Mouse (Mus musculus) embryonic facial prominence, embryonic 15.5 days (tissue): ENCODE data around the gene Stk24. TPM values are rescaled to one million over a fixed set of nuclear protein-coding genes. Genes with fewer than 3 reads are reported as not detected.

Source experiments
- ATAC-seq: fragments of 200-750 bp; cut with Nextera tagmentation; 2 replicates; pipeline ENCODE4 v1.8.0; 2017; ENCODE audit warnings: low read depth, moderate TSS enrichment; ENCODE audit not compliant: insufficient number of reproducible peaks, low FRiP score, low TSS enrichment
- H3K27ac ChIP-seq: fragments of 300-500 bp; sonication (generic); replicated peaks from 2 replicates; pipeline ENCODE4 v1.5.1; 2015; ENCODE audit warnings: mild to moderate bottlenecking, inconsistent platforms
- H3K27me3 ChIP-seq: fragments of 300-500 bp; sonication (generic); 2 replicates; pipeline ENCODE4 v1.6.1; 2015; ENCODE audit warnings: inconsistent platforms
- H3K36me3 ChIP-seq: fragments of 300-500 bp; sonication (generic); 2 replicates; pipeline ENCODE4 v1.6.1; 2015; ENCODE audit warnings: mild to moderate bottlenecking, inconsistent platforms
- H3K4me1 ChIP-seq: fragments of 300-500 bp; sonication (generic); 2 replicates; pipeline ENCODE4 v1.6.1; 2015; ENCODE audit warnings: inconsistent platforms
- H3K4me2 ChIP-seq: fragments of 300-500 bp; sonication (generic); replicated peaks from 2 replicates; pipeline ENCODE4 v1.6.1; 2015; ENCODE audit warnings: mild to moderate bottlenecking, inconsistent platforms
- H3K4me3 ChIP-seq: fragments of 300-500 bp; sonication (generic); replicated peaks from 2 replicates; pipeline ENCODE4 v1.5.1; 2015; ENCODE audit warnings: mild to moderate bottlenecking, inconsistent platforms
- H3K9ac ChIP-seq: fragments of 300-500 bp; sonication (generic); 2 replicates; pipeline ENCODE4 v1.6.1; 2015; ENCODE audit warnings: inconsistent platforms
- H3K9me3 ChIP-seq: fragments of 300-500 bp; sonication (generic); replicated peaks from 2 replicates; pipeline ENCODE4 v1.6.1; 2016; ENCODE audit warnings: inconsistent platforms
- WGBS: fragments of 180-500 bp; shearing (Covaris S2); methylation state at CpG from one replicate; pipeline ENCODE4 v1.1.7; 2015; 5-methylcytosine and 5-hydroxymethylcytosine counted together
- polyA plus RNA-seq: library from polyadenylated mRNA; unstranded; fragments of >200 nt; fragmentation: Nextera tagmentation; extraction: Ambion mirVana; gene quantifications from 2 replicates; pipeline ENCODE4 v1.2.1, GENCODE M21; 2015

Gene Stk24
- polyA plus RNA-seq, 1 experiment from 2014 or later = 41.7 TPM

- Histone ChIP-seq H3K36me3 (no peaks in the 10 kb centered on the region), H3K4me1 (peaks cover 56% of the 10 kb centered on the region), H3K27me3 (no peaks in the 10 kb centered on the region), H3K4me3 (no peak overlapping the region), H3K9ac (no peak overlapping the region), H3K4me2 (no peak overlapping the region), H3K9me3 (no peaks in the 10 kb centered on the region), H3K27ac (no peak overlapping the region)
- WGBS = 35% methylated on average over 8 of the region's 8 CpGs
- peak; percentile 71 for ATAC-seq
Observed at GRCm38 (mm10) chr14:121348256-121348655, 31.6 kb downstream of the Stk24 start.

- H3K9me3 ChIP-seq = no peaks in the 10 kb centered on the region
- H3K4me1 ChIP-seq = peaks cover 56% of the 10 kb centered on the region
- H3K36me3 ChIP-seq = no peaks in the 10 kb centered on the region
- WGBS = 77% methylated on average over 10 of the region's 10 CpGs
- H3K4me3 ChIP-seq = no peak overlapping the region
- ATAC-seq = no peak
- no peak overlapping the region for H3K4me2 ChIP-seq
- H3K27me3 ChIP-seq = no peaks in the 10 kb centered on the region
- H3K9ac ChIP-seq = no peak overlapping the region
- H3K27ac ChIP-seq = no peak overlapping the region
Observed at GRCm38 (mm10) chr14:121347134-121347533, 32.7 kb downstream of the Stk24 start.

- Histone ChIP-seq H3K4me3 (no peak overlapping the region), H3K9me3 (no peaks in the 10 kb centered on the region), H3K9ac (no peak overlapping the region), H3K27ac (0 out of 2 replicates have a peak overlapping the region, but pooled peaks have one; percentile 11), H3K27me3 (no peaks in the 10 kb centered on the region), H3K4me1 (peaks cover 56% of the 10 kb centered on the region), H3K4me2 (no peak overlapping the region), H3K36me3 (no peaks in the 10 kb centered on the region)
- WGBS = 68% methylated on average over 4 of the region's 4 CpGs
- ATAC-seq = no peak
Observed at GRCm38 (mm10) chr14:121346654-121347053, 33.2 kb downstream of the Stk24 start.

GRCm38 (mm10) chr14:121346053-121346452 is 33.8 kb downstream of the Stk24 start:
- no peak for ATAC-seq
- WGBS = 86% methylated on average over 4 of the region's 4 CpGs
- Histone ChIP-seq H3K4me3 (no peak overlapping the region), H3K4me1 (peaks cover 58% of the 10 kb centered on the region), H3K36me3 (no peaks in the 10 kb centered on the region), H3K9me3 (no peaks in the 10 kb centered on the region), H3K9ac (no peak overlapping the region), H3K4me2 (no peak overlapping the region), H3K27ac (0 out of 2 replicates have a peak overlapping the region, but pooled peaks have one; percentile 11), H3K27me3 (no peaks in the 10 kb centered on the region)

GRCm38 (mm10) chr14:121344928-121345327 is 34.9 kb downstream of the Stk24 start:
- WGBS = 64% methylated on average over 5 of the region's 5 CpGs
- H3K27ac ChIP-seq = no peak overlapping the region
- peaks cover 66% of the 10 kb centered on the region for H3K4me1 ChIP-seq
- H3K9me3 ChIP-seq = no peaks in the 10 kb centered on the region
- ATAC-seq = no peak
- no peak overlapping the region for H3K4me3 ChIP-seq
- H3K4me2 ChIP-seq = no peak overlapping the region
- no peak overlapping the region for H3K9ac ChIP-seq
- no peaks in the 10 kb centered on the region for H3K36me3 ChIP-seq
- H3K27me3 ChIP-seq = no peaks in the 10 kb centered on the region

- peaks cover 57% of the 10 kb centered on the region for H3K4me1 ChIP-seq
- no peak overlapping the region for H3K27ac ChIP-seq
- no peak overlapping the region for H3K4me3 ChIP-seq
- no peak for ATAC-seq
- no peaks in the 10 kb centered on the region for H3K9me3 ChIP-seq
- H3K27me3 ChIP-seq = no peaks in the 10 kb centered on the region
- WGBS = 66% methylated on average over 3 of the region's 3 CpGs
- H3K9ac ChIP-seq = no peak overlapping the region
- no peak overlapping the region for H3K4me2 ChIP-seq
- H3K36me3 ChIP-seq = no peaks in the 10 kb centered on the region
Observed at GRCm38 (mm10) chr14:121342885-121343284, 36.9 kb downstream of the Stk24 start.

- 59% methylated on average over 8 of the region's 8 CpGs for WGBS
- Histone ChIP-seq H3K4me2 (no peak overlapping the region), H3K27ac (no peak overlapping the region), H3K4me1 (peaks cover 32% of the 10 kb centered on the region), H3K36me3 (peaks cover 19% of the 10 kb centered on the region), H3K9me3 (no peaks in the 10 kb centered on the region), H3K4me3 (no peak overlapping the region), H3K27me3 (no peaks in the 10 kb centered on the region), H3K9ac (no peak overlapping the region)
- no peak for ATAC-seq
Observed at GRCm38 (mm10) chr14:121339951-121340401, 39.8 kb downstream of the Stk24 start.

GRCm38 (mm10) chr14:121338819-121339573 is 40.8 kb downstream of the Stk24 start:
- WGBS = 73% methylated on average over 18 of the region's 18 CpGs
- no peak overlapping the region for H3K4me3 ChIP-seq
- no peak overlapping the region for H3K4me2 ChIP-seq
- H3K4me1 ChIP-seq = peaks cover 29% of the 10 kb centered on the region
- ATAC-seq = peak; percentile 47; the same call in 1 of the 2 replicates
- no peak overlapping the region for H3K9ac ChIP-seq
- H3K9me3 ChIP-seq = no peaks in the 10 kb centered on the region
- H3K27ac ChIP-seq = no peak overlapping the region
- peaks cover 19% of the 10 kb centered on the region for H3K36me3 ChIP-seq
- H3K27me3 ChIP-seq = no peaks in the 10 kb centered on the region

GRCm38 (mm10) chr14:121330090-121330408 is 49.8 kb downstream of the Stk24 start:
- H3K36me3 ChIP-seq = peaks cover under 1% of the 10 kb centered on the region; the same call in 1 of the 2 replicates
- H3K9me3 ChIP-seq = no peaks in the 10 kb centered on the region
- no peak overlapping the region for H3K4me2 ChIP-seq
- no peak for ATAC-seq
- H3K4me3 ChIP-seq = no peak overlapping the region
- 67% methylated on average over 3 of the region's 3 CpGs for whole genome bisulfite sequencing
- no peak overlapping the region for H3K27ac ChIP-seq
- H3K9ac ChIP-seq = no peak overlapping the region
- H3K4me1 ChIP-seq = peaks cover 34% of the 10 kb centered on the region
- H3K27me3 ChIP-seq = no peaks in the 10 kb centered on the region

GRCm38 (mm10) chr14:121329401-121330089 is 50.3 kb downstream of the Stk24 start:
- peaks cover 39% of the 10 kb centered on the region for H3K4me1 ChIP-seq

GRCm38 (mm10) chr14:121328878-121329277 is 50.9 kb downstream of the Stk24 start:
- H3K4me2 ChIP-seq = no peak overlapping the region
- no peaks in the 10 kb centered on the region for H3K27me3 ChIP-seq
- no peaks in the 10 kb centered on the region for H3K9me3 ChIP-seq
- H3K9ac ChIP-seq = no peak overlapping the region
- no peak overlapping the region for H3K27ac ChIP-seq
- no peak overlapping the region for H3K4me3 ChIP-seq
- ATAC-seq = no peak
- H3K36me3 ChIP-seq = no peaks in the 10 kb centered on the region
- peaks cover 45% of the 10 kb centered on the region for H3K4me1 ChIP-seq
- WGBS = 70% methylated on average over 5 of the region's 5 CpGs

More at GRCm38 (mm10) chr14:121329401-121330089, 50.3 kb downstream of the Stk24 start:
- no peak for ATAC-seq
- Histone ChIP-seq H3K36me3 (no peaks in the 10 kb centered on the region), H3K4me2 (no peak overlapping the region), H3K27me3 (no peaks in the 10 kb centered on the region), H3K9ac (no peak overlapping the region), H3K9me3 (no peaks in the 10 kb centered on the region), H3K27ac (no peak overlapping the region), H3K4me3 (no peak overlapping the region)
- WGBS = 49% methylated on average over 5 of the region's 5 CpGs
